Mouse (Mus musculus): ENCODE data around the gene Nfe2l1.

DNA sequence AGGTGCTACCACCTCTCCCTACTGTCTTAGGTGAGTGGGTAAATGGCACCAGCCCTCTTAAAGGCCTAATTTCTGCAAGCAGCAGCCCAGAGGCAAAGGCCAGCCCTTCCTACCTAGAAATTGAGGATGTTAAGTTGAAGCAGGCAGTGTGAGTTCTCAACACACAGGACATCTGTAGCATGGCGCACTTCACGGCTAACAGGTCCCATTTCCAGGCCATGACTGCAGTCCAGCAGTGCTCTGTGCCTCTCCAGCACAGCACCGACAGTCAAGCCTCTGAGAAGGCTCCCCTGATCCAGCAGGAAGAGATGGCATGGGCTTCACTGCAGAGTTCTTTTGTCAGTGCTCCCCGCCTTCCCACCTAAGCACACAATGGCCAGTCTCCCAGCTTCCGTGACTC lies 12.8 kb downstream of the Nfe2l1 start:
- TF ChIP-seq CTCF (IDR thresholded peaks at IDR 0.05; ENCODE audit: low read depth, low read length) (no peak), POLR2A (IDR thresholded peaks at IDR 0.05; ENCODE audit: extremely low read depth, insufficient read depth, low read length) (no peak)

All from liver, adult 2 months (tissue).